Mouse (Mus musculus): ENCODE results near the gene Bcl10.
"Not testable (repeated sequence)": the region's sequence is repeated elsewhere in the genome, so short reads cannot be mapped to it uniquely, and the experiment has no call there.

Bcl10 gene

DNA sequence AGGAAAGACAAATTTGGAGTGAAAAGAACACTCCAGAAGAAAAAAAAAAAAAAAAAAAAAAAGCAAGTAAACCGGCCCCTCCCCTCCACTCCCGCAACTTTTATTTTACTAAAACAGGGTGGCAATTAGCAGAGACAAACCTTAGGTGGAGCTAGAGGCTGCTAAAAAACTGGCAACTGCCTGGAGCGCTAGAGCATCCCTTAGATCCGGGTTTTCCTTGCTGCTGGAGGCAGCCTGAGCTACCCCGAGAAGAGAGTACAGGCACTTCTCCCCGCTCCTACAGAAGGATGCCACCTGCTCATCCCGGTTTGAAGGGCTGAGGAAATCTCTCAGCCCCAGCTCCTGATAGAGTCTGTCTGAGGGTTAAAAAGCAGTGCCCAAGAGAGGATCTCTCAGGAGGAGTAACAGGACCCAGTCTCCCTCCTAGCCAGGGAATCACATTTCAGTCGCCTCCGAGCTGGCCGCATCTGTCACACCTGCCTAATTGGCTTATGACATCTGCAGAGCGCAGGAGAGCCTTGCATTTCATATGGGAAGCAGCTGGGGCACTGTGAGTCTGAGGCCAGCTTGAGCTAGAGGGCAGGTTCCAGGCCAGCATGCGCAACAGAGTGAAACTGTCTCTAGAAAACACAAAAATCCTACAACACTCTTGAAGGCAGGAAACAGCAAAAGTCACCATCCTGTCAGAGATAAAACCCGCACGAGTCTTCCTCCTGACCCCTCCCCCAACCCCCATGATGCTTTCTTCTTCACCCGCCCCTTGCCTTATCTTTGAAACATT lies 27.6 kb downstream of the Bcl10 start:
- no peak for DNase-seq (ENCODE audit: low read depth, low spot score)

DNA sequence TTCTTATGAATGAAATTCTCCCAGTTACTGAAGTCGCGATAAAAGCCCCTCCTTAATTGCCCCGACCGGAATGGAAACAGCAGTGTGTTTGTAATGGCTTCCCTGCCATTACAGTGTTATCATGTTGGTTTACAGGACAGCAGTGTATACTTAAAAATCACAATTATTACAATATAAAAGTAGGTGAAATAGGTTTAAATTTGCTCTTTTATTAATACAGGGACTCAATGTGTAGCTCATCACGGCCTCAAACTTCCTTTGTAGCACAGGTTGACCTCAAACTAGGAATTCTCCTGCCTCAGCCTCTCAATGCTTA lies 28.2 kb downstream of the Bcl10 start:
- no peak for DNase-seq (ENCODE audit: low read depth, low spot score)

DNA sequence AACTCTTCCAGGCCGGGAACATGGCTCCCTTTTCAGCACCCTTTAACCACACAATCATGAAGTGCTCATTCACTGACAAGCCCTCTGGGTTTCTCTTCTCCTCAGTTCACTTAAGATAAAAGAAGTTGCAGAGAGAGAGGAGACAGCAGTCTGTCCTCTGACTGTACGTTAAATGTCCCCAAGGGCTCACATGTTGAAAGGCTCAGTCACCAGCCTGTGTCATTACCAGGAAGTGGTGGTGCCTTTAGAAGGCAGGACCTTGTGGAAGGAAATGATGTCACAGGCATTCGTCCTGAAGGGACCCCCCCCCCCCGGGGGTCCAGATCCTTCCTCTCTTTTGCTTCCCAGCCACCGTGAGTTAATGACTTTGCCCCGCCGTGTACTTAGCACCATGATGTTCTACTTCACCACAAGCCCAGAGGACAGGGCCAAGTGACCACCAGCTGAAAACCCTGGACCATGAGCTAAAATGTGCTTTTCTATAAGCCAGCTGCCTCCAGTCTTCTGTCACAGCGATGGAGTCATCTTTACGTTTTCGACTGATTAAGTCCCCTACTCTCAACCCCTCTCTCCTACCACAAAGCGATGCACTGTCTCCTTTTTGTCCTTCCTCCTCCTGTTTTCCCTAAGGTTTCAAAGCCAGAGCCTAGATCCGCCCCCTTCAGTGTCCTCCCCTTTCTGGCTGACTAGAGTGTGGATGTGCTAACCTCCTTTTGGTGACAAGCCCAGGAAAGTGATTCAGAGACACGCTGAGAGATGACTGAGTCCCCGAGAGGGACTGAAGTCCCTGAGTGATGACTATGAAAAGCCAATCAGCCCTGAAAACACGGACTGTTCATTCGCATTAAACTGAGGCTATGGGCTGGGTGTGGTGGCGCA lies 28.9 kb downstream of the Bcl10 start:
- no peak for DNase-seq (ENCODE audit: low read depth, low spot score)

DNA sequence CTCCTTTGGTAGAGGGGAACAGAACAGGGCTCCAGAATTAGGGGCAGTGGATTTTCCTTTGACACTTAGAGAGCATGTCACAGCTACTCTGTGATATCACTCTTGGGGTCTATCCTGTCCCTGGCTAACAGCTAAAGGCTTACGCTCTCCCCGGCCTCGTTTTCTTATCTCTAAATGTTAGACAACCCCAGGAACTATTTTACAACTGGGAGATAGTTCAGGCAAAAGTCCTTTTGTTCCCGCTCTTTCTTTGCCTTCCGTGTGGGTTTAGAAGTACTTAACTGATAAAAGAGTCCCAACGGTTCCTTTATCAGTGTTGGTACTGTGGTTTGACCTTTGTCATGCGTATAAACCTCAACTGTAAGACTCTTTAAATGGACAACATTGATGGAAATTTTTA lies 30.3 kb downstream of the Bcl10 start:
- no peak for DNase-seq (ENCODE audit: low read depth, low spot score)

DNA sequence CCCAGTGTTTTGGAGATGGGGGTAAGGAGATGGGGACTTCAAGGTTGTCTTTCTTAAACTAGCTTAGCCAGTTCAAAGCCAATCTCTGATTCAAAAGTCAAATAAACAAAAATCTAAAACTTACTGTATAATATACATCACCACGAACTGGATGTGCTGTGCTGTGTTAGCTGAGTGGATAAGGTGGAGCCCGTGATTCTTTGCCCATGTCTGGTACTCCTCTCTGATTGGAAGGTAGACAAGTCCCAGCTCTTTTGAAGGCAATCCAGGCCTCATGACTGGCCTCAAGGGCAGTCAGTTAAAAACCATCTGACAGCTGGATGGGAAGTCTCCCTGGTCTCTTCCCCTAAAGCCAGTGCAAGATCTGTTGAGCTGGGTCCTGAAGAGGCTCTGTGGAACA lies 30.8 kb downstream of the Bcl10 start:
- no peak for DNase-seq (ENCODE audit: low read depth, low spot score)

DNA sequence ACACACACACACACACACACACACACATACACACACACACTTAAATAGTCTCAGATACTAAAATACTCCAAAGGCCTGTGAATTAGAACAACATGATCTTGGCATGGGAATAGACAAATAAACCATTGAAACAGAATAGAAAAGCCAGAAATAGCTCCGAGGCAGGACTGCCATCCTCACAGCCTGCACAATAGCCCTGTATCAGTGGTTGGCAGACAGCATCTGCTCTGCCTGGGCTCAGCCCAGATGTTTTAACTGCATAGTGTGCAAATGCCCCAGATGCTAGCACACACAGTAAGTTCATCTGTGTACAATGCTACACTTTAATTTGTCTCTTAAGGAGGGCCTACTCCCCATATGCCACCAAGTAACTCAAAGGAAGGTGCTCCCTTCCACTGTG lies 37.2 kb downstream of the Bcl10 start:
- no peak for DNase-seq (ENCODE audit: low read depth, low spot score)

DNA sequence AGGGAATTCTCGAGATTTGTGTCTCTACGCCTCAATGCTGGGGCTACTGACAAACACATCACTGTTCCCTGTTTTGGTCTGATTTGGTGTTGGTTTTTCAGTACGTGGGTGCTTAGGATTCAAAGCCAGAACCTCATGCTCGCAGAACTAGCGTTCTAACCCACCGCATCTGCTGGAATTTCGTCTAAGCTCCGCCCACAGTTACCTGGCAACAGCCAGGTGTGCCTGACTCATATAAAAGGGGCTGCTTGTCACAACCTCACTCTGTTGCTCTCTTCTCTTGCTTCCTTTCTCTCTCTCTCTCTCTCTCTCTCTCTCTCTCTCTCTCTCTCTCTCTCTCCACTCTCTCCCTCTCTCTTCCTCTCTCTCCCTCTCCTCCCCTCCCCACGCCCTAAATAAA lies 39.8 kb downstream of the Bcl10 start:
- no peak for DNase-seq (ENCODE audit: low read depth, low spot score)

DNA sequence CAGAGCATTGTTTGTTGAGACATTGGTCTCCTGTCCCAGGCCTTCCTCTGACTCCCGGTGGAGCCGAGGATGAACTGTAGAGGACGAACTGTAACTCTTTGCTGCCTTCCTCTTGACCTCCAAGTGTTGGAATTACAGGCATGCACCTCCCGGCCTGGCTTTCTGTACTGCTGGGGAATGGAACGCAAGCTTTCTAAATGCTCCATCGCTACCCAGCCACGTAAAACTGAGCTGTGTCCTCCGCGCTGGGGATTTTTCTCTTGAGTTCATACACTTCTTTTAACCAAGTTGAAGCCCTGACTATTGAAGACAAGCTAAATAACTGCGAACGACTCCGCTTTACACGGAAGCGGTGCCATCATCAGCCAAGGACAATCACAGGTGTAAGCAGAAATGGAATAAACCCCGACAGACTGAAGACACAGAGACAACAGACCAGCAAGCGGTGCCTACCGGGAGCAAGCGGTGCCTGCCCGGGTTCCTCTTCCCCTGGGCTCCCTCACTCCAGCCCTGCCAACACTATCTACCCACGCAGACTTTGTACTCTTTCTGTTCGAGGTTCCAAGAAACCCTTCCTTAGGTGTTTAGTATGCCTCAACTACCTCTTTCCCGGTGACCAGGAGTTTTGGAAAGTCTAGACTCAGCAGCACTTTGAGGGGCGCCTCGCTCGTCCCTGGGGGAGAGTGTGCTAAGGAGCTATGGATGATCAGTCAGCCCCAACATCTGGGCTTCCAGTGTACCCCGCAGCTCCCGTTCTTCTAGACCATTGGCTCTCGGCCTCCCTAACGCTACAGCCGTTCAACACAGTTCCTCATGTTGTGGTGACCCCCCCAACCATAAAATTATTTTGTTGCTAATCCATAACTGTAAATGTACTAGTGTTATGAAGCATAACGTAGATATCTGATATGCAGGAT lies 40.8 kb downstream of the Bcl10 start:
- no peak for DNase-seq (ENCODE audit: low read depth, low spot score)

DNA sequence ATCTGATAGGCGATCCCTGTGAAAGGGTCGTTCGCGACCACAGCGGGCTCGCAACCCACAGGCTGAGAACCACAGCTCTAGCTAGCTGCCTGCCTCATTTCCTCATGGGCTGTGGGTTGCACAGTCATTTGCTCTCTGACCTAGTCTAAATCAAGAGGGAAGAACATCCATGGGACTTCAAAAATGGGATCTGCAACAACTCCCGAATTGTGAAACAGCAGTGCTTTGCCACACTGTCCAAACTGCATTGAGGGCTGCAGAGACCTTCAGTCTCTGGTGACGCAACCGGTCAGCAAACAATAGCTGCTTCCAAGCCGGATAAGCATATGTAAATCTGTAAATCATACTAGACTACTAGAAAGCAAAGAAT lies 41.4 kb downstream of the Bcl10 start:
- no peak for DNase-seq (ENCODE audit: low read depth, low spot score)

DNA sequence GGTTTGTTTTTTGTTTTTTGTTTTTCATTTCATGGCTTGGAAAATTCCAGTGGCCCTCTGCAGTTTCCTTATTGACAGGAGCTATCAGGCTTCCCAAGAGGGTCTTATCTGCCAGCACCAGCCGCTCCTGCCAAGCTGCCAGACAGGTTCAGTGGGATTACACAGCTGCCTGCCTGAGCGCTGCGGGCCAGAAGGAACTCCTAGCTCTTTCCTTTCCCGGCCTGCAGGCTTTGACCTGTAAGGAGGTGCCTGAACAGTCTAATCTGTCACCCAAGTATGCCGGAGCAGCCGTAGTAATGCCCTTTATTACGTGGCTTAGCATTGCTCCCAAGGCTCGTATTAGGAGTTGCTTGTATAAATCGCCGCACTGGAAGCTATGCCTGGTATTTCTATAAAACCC lies 41.9 kb downstream of the Bcl10 start:
- DNase-seq (ENCODE audit: low read depth, low spot score) = peak; percentile 25

DNA sequence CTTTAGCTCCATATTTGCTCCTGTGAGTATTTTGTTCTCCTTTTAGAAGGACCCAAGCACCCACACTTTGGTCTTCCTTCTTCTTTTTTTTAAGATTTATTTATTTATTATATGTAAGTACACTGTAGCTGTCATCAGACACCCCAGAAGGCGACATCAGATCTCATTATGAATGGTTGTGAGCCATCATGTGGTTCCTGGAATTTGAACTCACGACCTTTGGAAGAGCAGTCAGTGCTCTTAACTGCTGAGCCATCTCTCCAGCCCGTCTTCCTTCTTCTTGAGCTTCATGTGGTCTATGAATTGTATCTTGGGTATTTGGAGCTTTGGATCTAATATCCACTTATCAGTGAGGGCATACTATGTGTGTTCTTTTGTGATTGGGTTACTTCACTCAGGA lies 43.0 kb downstream of the Bcl10 start:
- not testable (repeated sequence) for DNase-seq (ENCODE audit: low read depth, low spot score)

DNA sequence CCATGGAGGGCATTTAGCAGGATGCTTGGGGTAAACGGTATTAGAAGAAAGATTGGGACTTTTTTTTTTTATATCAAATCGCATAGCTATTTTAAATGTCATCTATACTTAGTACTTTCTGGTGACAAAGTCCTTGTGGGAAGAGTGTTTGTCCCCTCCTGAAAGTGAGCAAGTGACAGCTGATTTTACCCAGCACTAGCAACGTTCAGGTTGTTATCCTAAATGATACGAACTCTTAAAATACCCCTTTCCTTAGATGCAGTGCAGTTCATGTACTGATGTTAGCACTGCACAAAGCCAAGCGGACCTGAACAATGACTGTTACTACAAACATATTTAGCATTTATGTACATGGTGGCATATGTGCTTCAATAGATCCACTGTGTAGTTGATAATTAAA lies 44.2 kb downstream of the Bcl10 start:
- no peak for DNase-seq (ENCODE audit: low read depth, low spot score)

DNA sequence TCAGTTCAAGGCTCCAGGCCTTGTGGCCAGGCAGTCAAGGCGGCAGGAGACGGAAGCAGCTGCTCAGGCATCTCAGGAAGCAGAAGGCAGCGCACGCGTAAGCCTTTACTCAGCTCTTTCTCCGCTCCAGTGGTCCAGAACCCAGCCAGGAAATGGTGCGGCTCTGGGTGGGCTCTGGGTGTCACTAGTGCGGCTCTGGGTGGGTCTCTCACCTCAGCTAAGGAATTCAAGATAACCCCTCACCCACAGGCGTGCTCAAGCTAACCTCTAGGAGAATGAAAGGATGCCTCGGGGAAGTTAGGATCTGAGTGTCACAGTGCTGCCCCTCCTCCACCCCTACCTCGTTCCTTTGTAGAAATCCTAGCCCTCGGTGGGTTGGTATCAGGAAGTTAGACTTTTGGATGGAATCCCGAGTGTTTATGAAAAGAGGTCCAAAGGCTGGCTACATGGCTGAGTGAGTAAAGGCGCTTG lies 46.5 kb downstream of the Bcl10 start:
- no peak for DNase-seq (ENCODE audit: low read depth, low spot score)

DNA sequence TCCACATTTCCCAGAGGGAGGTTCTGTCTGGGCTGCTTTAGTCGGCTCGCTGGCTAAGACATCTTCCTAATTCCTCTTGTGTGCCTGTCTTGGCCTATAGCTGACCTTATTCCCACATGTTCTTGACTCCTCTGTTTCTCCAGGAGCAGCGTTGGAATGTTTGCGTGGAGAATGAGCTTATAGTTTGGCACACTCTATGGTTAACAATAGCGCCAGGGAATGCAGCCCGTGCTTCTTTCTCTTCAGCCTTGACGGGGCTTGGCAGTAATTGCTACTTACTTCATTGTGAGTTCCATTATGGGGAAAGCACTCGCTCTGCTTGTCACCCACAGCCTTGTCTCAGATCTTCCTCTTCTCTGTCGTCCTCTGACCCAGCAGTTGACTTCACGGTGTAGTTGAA lies 48.9 kb downstream of the Bcl10 start:
- no peak for DNase-seq (ENCODE audit: low read depth, low spot score)

DNA sequence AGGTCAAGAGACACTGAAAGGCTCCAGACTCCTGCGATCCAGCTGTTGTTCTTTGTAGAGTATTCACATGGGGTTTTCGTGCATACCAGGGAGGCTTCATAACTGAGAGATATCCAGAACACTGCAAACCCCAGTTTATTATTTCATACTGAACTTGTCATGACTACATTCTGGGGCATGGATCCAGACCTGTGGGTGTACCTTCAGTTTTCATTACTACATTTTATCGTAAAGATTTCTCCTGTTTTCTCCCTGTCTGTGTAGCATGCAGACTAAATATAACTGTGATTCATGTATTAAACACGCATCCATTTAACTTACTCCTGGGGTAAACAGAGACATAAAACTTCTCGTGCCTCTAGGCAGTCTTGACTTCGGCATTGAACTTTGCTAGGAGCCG lies 52.4 kb downstream of the Bcl10 start:
- DNase-seq (ENCODE audit: low read depth, low spot score) = no peak
